Mouse (Mus musculus) gastrocnemius, adult 2 months (tissue): ENCODE data around the gene Ctbp2. TPM values are rescaled to one million over a fixed set of nuclear protein-coding genes. Genes with fewer than 3 reads are reported as not detected.
A peak's percentile ranks its signal among the peaks of the same experiment; 100 is the strongest.

ENCODE experiments used
- DNase-seq: peaks from one replicate; pipeline ENCODE4 v3.0.0; 2022
- H3K27ac ChIP-seq: fragments of 200-600 bp; 2 replicates; pipeline ENCODE4 v1.8.1; 2022; ENCODE audit warnings: mild to moderate bottlenecking
- H3K4me3 ChIP-seq: fragments of 200-600 bp; 2 replicates; pipeline ENCODE4 v1.8.1; 2022; ENCODE audit warnings: mild to moderate bottlenecking, moderate library complexity
- CTCF ChIP-seq: fragments of 200-600 bp; IDR thresholded peaks from 2 replicates; pipeline ENCODE4 v1.8.1; 2022; ENCODE audit warnings: antibody characterized with exemption, mild to moderate bottlenecking, moderate library complexity
- intact Hi-C: fragments of 180-260 bp; cut with DNase I; formaldehyde crosslinking; loops from one replicate; pipeline ENCODE4 v1.15.1; 2025
- total RNA-seq, 2 experiments: library from RNA; stranded (reverse); gene quantifications; 2 replicates each; pipeline ENCODE4 v1.2.3; 2021

Gene Ctbp2
- total RNA-seq, 2 experiments from 2014 or later, result 18.7 to 23.0 TPM

DNA sequence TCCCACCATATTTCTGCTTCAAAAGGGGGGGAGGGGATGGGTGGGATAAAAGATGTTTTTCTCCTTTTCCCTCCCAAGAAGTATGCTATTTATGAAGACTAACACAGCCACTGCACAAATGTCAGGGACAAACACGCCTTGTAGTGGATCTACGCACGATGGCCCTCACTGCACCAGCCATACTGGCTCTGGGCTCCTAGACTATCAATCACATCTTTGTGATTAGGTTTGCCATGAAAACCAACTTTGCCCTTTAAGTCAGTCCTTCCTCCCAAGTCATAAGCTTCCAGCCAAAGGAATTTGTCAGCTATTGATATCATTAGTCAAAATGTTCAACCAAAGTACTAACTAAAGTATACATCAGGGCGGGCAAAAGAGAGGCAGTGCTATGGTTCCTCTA, 96.2 kb downstream of the Ctbp2 start:
- intact Hi-C loops, result no loop called here
- TF ChIP-seq CTCF, result no peak
- H3K4me3 ChIP-seq, result no peak overlapping the region
- DNase-seq, result no peak
- H3K27ac ChIP-seq, result no peak overlapping the region

DNA sequence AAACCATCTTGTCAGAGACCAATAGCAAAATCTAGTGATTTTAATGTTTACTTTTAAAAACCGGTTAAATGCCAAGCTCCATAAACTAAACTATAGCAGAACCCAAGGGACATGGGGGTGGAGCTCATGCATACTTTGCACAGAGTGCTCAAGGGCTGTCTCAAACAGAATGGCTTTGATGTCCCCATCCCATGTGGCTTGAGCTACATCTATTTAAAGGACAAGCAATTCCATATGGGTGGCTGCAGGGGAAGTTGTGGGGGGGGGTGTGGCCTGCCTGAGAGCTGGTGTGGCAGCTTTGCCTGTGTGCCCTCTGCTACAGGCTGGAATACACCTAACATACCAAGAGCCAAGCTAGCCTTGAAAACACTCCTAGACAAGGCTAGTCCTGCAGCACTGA, 99.5 kb downstream of the Ctbp2 start:
- Histone ChIP-seq H3K4me3 (no peak overlapping the region), H3K27ac (no peak overlapping the region)
- no peak for DNase-seq
- TF ChIP-seq CTCF, result no peak
- intact Hi-C loops, result no loop called here

DNA sequence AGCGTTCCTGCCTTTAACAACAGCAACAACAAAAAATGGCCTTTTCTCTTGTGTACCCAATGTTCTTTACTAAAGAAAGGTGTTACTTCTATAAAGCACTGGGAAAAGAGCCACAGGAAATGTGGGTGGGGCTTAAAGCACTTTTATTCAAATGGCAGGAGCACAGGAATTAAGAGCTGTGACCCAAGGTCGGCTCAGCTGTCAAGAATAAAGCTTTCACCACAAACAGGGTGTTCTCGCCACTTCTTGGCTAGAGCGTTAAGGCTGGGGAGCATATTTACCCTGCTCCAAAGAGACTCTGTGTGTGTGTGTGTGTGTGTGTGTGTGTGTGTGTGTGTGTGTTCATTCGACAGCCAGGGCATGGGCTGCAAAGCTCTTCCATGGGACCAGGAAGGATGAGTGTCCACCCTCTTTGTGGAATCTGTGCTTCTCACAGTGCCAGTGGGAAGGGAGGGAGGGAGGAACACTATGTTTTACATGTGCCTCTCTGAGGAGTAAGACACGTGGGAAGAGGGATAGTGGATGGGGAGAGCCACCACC, 104.6 kb downstream of the Ctbp2 start:
- intact Hi-C loops, result no loop called here
- Histone ChIP-seq H3K27ac (peak overlapping the region; percentile 54), H3K4me3 (no peak overlapping the region)
- no peak for DNase-seq
- TF ChIP-seq CTCF, result no peak

DNA sequence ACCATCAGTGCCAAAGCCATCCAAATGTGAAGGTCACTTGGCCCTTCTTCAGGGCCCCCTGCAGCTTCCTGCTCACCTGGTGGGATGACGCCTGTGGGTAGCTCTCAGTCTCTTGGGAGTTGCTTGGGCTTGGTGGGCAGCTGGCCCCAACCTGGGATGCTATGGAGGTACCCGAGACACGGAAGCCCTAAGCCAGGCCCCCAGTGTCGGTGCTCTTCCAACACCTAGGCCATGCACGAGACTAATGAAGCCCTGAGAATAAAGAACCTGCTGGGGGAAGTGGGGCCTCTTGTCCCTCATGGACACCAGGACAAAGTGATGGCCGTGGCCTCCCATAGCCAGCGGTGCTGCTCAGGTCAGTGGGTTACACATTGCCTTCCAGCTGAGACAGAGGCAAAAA, 105.2 kb downstream of the Ctbp2 start:
- TF ChIP-seq CTCF, result no peak
- no peak for DNase-seq
- Histone ChIP-seq H3K27ac (peak overlapping the region; percentile 24), H3K4me3 (no peak overlapping the region)
- intact Hi-C loops, result no loop called here

- no peak for TF ChIP-seq CTCF
- Histone ChIP-seq H3K27ac (peak overlapping the region; percentile 73), H3K4me3 (peak overlapping the region; percentile 39)
- DNase-seq, result no peak
- intact Hi-C loops, result no loop called here
Observed at GRCm38 (mm10) chr7:133015416-133016070, 108.6 kb downstream of the Ctbp2 start.

- Histone ChIP-seq H3K4me3 (peak overlapping the region; percentile 39; the same call in 1 of the 2 replicates), H3K27ac (peak overlapping the region; percentile 73)
- no peak for DNase-seq
- no peak for TF ChIP-seq CTCF
- intact Hi-C loops, result no loop called here
Observed at GRCm38 (mm10) chr7:133014631-133015030, 109.5 kb downstream of the Ctbp2 start.

GRCm38 (mm10) chr7:133013923-133014322, 110.2 kb downstream of the Ctbp2 start:
- TF ChIP-seq CTCF, result no peak
- DNase-seq, result no peak
- Histone ChIP-seq H3K4me3 (no peak overlapping the region), H3K27ac (no peak overlapping the region; the same call in 1 of the 2 replicates)
- intact Hi-C loops, result no loop called here

GRCm38 (mm10) chr7:133012637-133013366, 111.4 kb downstream of the Ctbp2 start:
- TF ChIP-seq CTCF, result no peak
- H3K4me3 ChIP-seq, result no peak overlapping the region
- H3K27ac ChIP-seq, result peak overlapping the region; percentile 24; the same call in 1 of the 2 replicates
- intact Hi-C loops, result no loop called here
- no peak for DNase-seq

- TF ChIP-seq CTCF, result no peak
- intact Hi-C loops, result no loop called here
Observed at GRCm38 (mm10) chr7:133011611-133012010, 112.5 kb downstream of the Ctbp2 start.

GRCm38 (mm10) chr7:133011191-133011590, 113.0 kb downstream of the Ctbp2 start:
- Histone ChIP-seq H3K4me3 (peak overlapping the region; percentile 1; the same call in 1 of the 2 replicates), H3K27ac (peak overlapping the region; percentile 53)
- no peak for TF ChIP-seq CTCF
- intact Hi-C loops, result no loop called here
- DNase-seq, result peak; percentile 60

More at GRCm38 (mm10) chr7:133011611-133012010, 112.5 kb downstream of the Ctbp2 start:
- Histone ChIP-seq H3K27ac (peak overlapping the region; percentile 53; the same call in 1 of the 2 replicates), H3K4me3 (no peak overlapping the region)
- DNase-seq, result no peak

GRCm38 (mm10) chr7:133010477-133010876, 113.7 kb downstream of the Ctbp2 start:
- no peak overlapping the region for H3K4me3 ChIP-seq
- TF ChIP-seq CTCF, result no peak
- DNase-seq, result no peak
- intact Hi-C loops, result no loop called here
- H3K27ac ChIP-seq, result peak overlapping the region; percentile 20

- TF ChIP-seq CTCF, result no peak
- intact Hi-C loops, result no loop called here
- Histone ChIP-seq H3K27ac (peak overlapping the region; percentile 74; the same call in 1 of the 2 replicates), H3K4me3 (no peak overlapping the region)
- DNase-seq, result no peak
Observed at GRCm38 (mm10) chr7:133009676-133010075, 114.5 kb downstream of the Ctbp2 start.

DNA sequence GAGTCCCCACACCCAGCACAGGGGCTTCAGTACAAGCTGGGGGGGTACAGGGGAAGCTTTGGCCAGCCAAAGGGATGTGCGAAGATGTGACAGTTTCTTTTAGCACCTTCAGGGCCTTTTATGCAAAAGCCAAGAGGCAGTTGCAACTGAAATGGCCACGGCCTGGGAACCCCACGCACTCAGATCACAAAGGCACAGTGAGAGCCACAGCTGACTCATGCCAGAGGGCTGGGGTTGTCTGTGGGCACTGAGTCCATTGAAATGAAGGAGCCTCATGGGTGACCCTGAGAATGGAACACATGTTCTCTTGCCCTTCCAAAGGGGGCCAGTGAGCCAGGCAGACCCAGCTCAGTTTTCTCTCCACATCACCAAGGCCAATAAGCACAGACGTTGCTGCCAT, 115.5 kb downstream of the Ctbp2 start:
- Histone ChIP-seq H3K4me3 (no peak overlapping the region), H3K27ac (peak overlapping the region; percentile 74; the same call in 1 of the 2 replicates)
- no peak for TF ChIP-seq CTCF
- intact Hi-C loops, result no loop called here
- DNase-seq, result no peak
